Mouse (Mus musculus) embryonic fibroblast, embryonic 13.5 days (primary cell): ENCODE measurements around the gene Tjp2. TPM values are rescaled to one million over a fixed set of nuclear protein-coding genes. Genes with fewer than 3 reads are reported as not detected.

Experiments used
- H3K27ac ChIP-seq: 2 replicates; pipeline ENCODE4 v1.5.1; 2012; ENCODE audit warnings: low read length, control low read depth, inconsistent platforms; ENCODE audit not compliant: insufficient read depth
- H3K4me1 ChIP-seq: 2 replicates; pipeline ENCODE4 v1.6.1; 2011; ENCODE audit warnings: low read length; ENCODE audit not compliant: control insufficient read depth, insufficient read depth
- H3K4me3 ChIP-seq: 2 replicates; pipeline ENCODE4 v1.5.1; 2011; ENCODE audit warnings: mild to moderate bottlenecking, control low read depth, low read length; ENCODE audit not compliant: insufficient read depth
- CTCF ChIP-seq: IDR thresholded peaks from 2 replicates; pipeline ENCODE4 v1.5.1; 2011; ENCODE audit warnings: mild to moderate bottlenecking, control low read depth, low read length, moderate library complexity, borderline replicate concordance; ENCODE audit not compliant: insufficient read depth
- POLR2A ChIP-seq: IDR thresholded peaks from 2 replicates; pipeline ENCODE4 v1.6.1; 2011; ENCODE audit warnings: low read depth, mild to moderate bottlenecking, control low read depth, low read length, moderate library complexity
- polyA plus RNA-seq: library from polyadenylated mRNA; stranded (reverse); fragments of >200 nt; gene quantifications from 2 replicates; pipeline ENCODE4 v1.2.4, GENCODE M21; 2011; ENCODE audit warnings: low read depth; ENCODE audit not compliant: missing spikeins, insufficient read length

Tjp2 gene
- polyA plus RNA-seq, 1 experiment = 8.5 TPM

DNA sequence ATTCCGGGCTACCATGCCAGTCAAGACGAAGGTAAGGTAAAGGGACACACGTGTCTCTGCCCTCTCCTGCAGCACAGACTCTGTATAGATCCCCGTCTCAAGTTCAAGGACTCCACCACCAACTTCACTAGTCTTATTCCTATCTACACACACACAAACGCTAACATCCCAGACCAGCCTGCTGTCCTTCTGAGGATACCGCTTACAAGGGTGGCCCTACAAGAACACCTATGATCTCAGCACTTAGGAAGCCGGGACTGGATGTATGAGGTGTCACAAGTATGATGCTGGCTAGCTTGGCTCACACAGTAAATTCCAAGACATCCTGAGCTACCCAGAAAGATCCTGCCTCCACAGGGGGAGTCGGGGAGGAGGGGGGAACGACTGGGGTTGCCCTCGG, 13.7 kb downstream of the Tjp2 start:
- no peak for TF ChIP-seq CTCF
- no peak for TF ChIP-seq POLR2A
- Histone ChIP-seq H3K4me1 (no peaks in the 10 kb centered on the region), H3K27ac (no peak overlapping the region), H3K4me3 (no peak overlapping the region)

DNA sequence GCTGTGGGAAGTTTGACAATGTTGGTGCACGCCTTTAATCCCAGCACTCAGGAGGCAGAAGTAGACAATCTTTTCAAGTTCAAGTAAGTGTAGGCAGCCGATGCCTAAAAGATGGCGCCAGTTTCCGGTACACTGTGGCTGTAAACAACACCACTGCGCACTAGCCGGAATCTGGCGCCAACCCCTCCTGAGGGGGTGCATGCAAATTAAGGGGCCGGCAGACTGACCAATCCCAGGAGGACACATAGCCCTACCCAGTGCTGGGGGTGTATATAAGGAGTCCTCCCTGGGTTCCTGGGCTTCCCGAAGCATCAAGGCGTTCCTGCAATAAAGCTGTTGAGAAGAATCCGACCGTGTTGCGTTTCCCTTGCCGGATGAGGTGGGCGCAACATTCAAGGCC, 15.3 kb downstream of the Tjp2 start:
- no peak overlapping the region for H3K27ac ChIP-seq
- no peak overlapping the region for H3K4me3 ChIP-seq
- no peak for TF ChIP-seq POLR2A
- TF ChIP-seq CTCF = no peak
- H3K4me1 ChIP-seq = no peaks in the 10 kb centered on the region

DNA sequence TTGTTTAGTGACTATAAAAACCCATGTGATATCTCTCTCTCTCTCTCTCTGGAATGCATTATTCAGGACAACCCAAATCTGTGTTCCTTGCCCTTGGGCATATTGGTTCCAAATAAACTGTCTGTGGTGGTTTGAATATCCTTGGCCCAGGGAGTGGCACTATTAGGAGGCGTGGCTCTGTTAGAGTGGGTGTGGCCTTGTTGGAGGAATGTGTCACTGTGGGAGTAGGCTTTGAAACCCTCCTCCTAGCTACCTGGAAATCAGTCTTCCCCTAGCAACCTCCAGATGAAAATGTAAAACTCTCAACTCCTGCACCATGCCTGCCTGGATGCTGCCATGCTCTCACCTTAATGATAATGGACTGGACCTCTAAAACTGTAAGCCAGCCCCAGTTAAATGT, 16.9 kb downstream of the Tjp2 start:
- TF ChIP-seq CTCF (no peak), POLR2A (no peak)
- no peak overlapping the region for H3K4me3 ChIP-seq
- H3K4me1 ChIP-seq = no peaks in the 10 kb centered on the region
- H3K27ac ChIP-seq = no peak overlapping the region

DNA sequence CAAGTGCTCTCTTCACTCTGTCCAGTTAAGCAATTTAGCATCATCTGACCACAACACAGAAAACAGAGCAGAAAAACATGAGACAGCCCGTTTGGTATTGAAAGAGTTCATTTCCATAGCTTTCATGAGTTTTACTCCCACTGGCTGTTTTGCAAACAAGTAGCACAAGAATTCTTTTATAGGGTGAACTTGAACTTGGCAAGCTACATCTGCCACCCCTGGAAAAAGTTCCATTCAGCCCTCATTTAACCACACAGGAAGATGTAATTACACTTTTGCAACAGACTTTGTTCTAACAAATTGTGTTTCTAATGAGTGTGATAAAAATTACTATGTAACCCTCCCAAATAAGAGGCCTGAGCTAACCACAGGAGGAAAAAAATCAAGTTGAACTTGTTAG, 19.8 kb downstream of the Tjp2 start:
- TF ChIP-seq POLR2A (no peak), CTCF (no peak)
- Histone ChIP-seq H3K4me3 (no peak overlapping the region), H3K4me1 (no peaks in the 10 kb centered on the region), H3K27ac (no peak overlapping the region)

DNA sequence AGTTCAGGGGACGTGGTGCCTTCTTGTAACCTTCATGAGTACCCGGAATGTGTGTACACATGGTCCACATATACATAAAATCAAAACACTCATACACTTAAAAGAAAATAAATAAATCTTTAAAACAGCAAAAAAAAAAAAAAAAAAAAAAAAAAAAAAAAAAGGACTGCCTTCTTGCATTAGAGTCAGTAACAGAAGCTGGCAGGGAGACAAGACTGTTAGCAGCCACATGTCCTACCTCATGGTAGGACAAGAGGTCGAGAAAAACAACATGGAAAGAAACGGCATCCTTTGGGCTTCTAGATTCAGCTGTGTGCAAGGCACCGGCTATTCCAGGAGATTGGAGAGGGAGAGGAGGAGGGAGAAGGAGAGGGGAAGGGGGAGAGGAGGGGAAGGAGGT, 23.0 kb downstream of the Tjp2 start:
- Histone ChIP-seq H3K27ac (no peak overlapping the region), H3K4me3 (no peak overlapping the region), H3K4me1 (no peaks in the 10 kb centered on the region; the same call in 1 of the 2 replicates)
- TF ChIP-seq CTCF = no peak
- TF ChIP-seq POLR2A = no peak

DNA sequence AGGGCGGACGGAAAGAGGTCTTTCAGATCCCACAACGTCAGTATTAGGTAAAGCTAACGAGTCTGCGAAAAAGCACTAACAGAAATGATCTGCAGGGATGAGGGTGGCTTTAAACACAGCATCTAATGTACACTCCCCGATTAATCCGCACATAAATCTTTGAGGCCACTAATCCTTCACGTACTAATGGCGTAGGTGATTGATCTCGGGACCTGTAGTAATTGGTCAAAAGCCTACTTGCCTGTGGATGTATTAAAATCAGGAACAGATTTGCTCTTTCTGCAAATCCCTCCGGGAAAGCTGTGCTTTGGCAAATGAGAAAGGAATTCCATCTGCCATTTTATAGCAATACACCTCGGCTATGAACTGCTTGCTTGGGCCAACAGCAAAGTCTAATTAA, 24.3 kb downstream of the Tjp2 start:
- Histone ChIP-seq H3K27ac (no peak overlapping the region), H3K4me1 (no peaks in the 10 kb centered on the region; the same call in 1 of the 2 replicates), H3K4me3 (no peak overlapping the region)
- TF ChIP-seq POLR2A (no peak), CTCF (no peak)

DNA sequence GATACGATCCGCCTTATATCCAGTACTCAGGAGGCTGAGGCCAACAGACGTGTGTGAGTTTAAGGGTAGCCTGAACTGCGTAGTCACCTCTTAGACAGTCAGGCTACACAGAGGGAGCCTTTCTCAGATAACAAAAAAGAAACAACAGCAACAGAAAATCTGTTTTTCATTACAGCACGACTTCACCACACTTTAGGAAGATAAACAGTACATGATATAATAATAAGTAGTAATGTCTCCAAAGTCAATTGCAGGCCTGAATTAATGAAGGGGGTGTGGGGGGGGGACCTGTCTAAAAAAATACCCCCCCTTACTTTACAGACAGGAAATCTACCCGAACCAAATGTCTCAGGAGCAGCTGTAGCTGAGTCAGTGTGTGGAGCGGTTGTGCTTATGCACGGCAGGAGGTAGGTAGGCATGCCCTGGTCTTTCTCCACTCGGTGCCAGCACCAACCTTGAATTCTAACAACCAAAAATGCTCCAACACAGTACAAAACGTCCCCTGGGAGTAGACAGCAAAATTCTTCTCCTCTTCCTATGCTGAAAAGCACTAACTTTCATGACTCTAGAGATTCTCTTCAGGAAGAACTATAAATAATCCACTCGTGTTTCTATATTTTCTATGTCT, 26.0 kb downstream of the Tjp2 start:
- Histone ChIP-seq H3K27ac (no peak overlapping the region), H3K4me1 (no peaks in the 10 kb centered on the region; the same call in 1 of the 2 replicates), H3K4me3 (no peak overlapping the region)
- TF ChIP-seq CTCF = no peak
- TF ChIP-seq POLR2A = no peak

DNA sequence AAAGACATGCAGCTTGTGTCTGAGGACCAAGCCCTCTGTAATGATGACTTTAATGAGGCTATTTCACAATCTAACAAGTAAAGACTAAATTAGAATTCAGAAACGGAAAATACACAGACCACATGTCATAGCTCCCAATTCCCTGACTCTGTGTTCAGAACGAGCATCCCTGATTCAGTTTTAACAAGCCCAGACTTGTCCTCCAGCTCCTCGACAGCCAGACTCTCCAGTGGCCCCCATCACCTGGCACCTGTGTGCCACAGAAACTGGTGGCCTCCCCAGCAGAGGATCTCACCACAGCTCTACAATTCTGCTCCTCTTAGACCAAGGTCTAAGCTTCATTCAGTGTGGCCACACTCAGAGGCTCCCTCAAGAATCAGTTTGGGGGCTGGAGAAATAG, 27.5 kb downstream of the Tjp2 start:
- Histone ChIP-seq H3K27ac (no peak overlapping the region), H3K4me1 (no peaks in the 10 kb centered on the region; the same call in 1 of the 2 replicates), H3K4me3 (no peak overlapping the region)
- no peak for TF ChIP-seq POLR2A
- TF ChIP-seq CTCF = no peak

DNA sequence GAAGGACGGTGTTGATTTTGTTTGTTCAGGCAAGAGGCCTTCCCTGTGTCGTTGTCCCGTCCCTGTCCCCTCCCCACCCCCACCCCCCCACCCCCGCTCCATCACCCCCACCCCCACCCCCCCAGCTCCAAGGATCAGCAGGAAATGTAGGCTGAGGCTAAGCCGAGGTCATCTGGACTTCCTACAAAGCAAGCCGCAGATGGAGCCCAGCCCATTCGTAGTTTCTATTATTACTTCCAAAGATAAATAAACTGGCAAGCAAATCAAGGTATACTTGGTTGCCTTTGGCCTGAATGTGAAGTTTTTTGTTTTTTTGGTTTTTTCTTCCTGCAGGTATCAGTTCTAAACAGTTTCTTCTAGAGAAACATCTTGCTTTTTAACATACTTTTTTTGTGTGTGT, 29.6 kb downstream of the Tjp2 start:
- Histone ChIP-seq H3K4me1 (no peaks in the 10 kb centered on the region; the same call in 1 of the 2 replicates), H3K4me3 (no peak overlapping the region), H3K27ac (no peak overlapping the region)
- TF ChIP-seq CTCF (no peak), POLR2A (no peak)

DNA sequence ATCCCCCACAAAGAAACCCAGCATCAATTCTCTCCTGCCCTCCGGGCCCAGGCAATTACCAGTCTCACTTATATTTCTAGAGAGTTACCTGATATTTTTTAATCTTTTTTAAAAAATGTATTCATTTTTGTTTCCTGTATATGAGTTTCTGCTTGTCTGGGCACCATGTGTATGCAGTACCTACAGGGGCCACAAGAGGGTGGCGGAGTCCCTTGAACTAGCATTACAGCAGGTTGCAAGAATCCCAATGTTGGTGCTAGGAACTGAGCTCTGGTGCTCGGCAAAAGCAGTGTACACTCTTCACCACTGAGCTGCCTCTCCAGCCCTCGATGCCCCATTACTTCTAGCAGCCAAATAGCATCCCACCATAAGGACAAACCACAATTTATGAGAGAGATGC, 30.6 kb downstream of the Tjp2 start:
- TF ChIP-seq POLR2A (no peak), CTCF (no peak)
- no peaks in the 10 kb centered on the region; the same call in 1 of the 2 replicates for H3K4me1 ChIP-seq
- H3K27ac ChIP-seq = no peak overlapping the region
- H3K4me3 ChIP-seq = no peak overlapping the region

DNA sequence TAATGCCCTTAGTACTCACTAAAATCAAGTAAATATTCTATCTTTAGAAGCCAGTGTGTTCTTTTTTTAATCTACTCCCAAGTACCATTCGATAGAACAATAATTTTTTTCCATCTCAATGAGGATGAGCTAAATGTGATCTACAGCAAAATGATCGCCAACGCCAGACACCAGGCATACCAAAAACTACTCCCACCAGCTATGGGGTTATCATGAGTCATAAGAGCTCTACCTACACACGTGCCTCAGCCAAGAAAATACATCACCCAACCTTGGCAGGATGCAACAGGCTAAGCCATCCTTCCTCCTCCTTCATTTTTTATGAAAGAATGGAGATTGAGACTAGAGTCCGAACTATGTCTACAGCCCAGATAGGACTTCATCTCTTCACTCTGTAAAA, 31.9 kb downstream of the Tjp2 start:
- no peak overlapping the region for H3K27ac ChIP-seq
- TF ChIP-seq CTCF = no peak
- H3K4me3 ChIP-seq = no peak overlapping the region
- no peaks in the 10 kb centered on the region for H3K4me1 ChIP-seq
